Comparison of ENCODE assay signal across 8 mouse cellular contexts in the genomic region with DNA sequence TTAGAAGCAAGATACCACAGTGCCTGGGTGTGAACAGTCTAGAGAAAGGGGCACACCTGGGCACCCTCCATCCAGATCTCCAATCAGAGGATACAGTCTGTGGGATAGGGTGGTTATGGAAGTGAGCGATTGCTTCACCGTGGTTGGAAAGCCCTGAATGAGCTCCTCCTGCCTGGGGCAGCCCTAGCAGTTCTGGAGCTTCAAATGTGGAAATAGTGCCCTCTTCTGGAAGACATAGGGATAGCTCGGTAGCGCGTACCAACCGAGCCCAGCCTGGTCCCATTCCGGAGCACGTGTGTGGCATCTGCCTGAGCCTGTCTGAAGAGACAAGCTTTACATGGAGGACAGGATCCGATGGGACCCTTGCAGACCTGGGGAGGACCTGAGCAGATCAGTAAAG. TPM values are rescaled to one million over a fixed set of nuclear protein-coding genes. Genes with fewer than 3 reads are reported as not detected.
A peak's percentile ranks its signal among the peaks of the same experiment; 100 is the strongest.
DNase-seq lines count a peak whose midpoint lies in the region; ATAC-seq lines count a peak whose summit lies in the region.

No protein-coding gene starts in this region.

- peak; percentile 81 for DNase-seq in MN1 (ENCODE audit: low spot score)
- peak; percentile 63 for DNase-seq in cerebellum, adult 8-10 months
- peak; percentile 83 for DNase-seq in forelimb bud, embryonic 11.5 days (ENCODE audit: low read depth, low spot score)
- peak; percentile 84 for DNase-seq in heart, postnatal 4 days
- DNase-seq in layer of hippocampus, adult 18-20 months (ENCODE audit: low spot score in 2 of 2), result peak; percentile 74 to 92
- peak; percentile 77 to 83 for DNase-seq in lung, adult 18-20 months
- DNase-seq in testis, postnatal 14 days (ENCODE audit: low spot score), result peak; percentile 48

- ATAC-seq in neutrophil, adult 5-6 weeks (ENCODE audit: extremely low read depth, insufficient number of reproducible peaks, low FRiP score, poor library complexity, severe bottlenecking), result peak; percentile 84

RNA-seq across cellular contexts. Expression of gene Grhl1, which starts 28.7 kb away (rescaled TPM):
- 1 to 10 TPM in 1 of 2 experiments, under 1 TPM in 1; 0.93 to 1.4 TPM for total RNA-seq in heart, postnatal 4 days (2021)
- total RNA-seq in layer of hippocampus, adult 18-20 months (2021), result 10 to 100 TPM; 26.4 to 30.5 TPM
- 0.74 and 1.0 TPM in 2 replicates for total RNA-seq in neutrophil, adult 5-6 weeks (2017)

RNA-seq across cellular contexts. Expression of gene Klf11, which starts 50.3 kb away (rescaled TPM):
- 10 to 100 TPM; 32.6 to 35.8 TPM for total RNA-seq in heart, postnatal 4 days (2021)
- 1 to 10 TPM; 2.9 to 4.6 TPM for total RNA-seq in layer of hippocampus, adult 18-20 months (2021)
- 28.2 and 29.6 TPM in 2 replicates for total RNA-seq in neutrophil, adult 5-6 weeks (2017)

Comparison
In these comparisons a context has a peak if more than half of its experiments do, and no peak if none do; other contexts are left out.
1. Peak in every context shown above with its lines: DNase-seq and ATAC-seq.
2. RNA of gene Grhl1, which starts 28.7 kb away (total RNA-seq): 26.4 to 30.5 TPM in layer of hippocampus, adult 18-20 months; 0.93 to 1.4 TPM in heart, postnatal 4 days and 0.74 to 1.0 TPM in neutrophil, adult 5-6 weeks; every median in the first group is over 10 times any median in the second.